14 mouse cellular contexts compared by ENCODE assay signal in the genomic region with DNA sequence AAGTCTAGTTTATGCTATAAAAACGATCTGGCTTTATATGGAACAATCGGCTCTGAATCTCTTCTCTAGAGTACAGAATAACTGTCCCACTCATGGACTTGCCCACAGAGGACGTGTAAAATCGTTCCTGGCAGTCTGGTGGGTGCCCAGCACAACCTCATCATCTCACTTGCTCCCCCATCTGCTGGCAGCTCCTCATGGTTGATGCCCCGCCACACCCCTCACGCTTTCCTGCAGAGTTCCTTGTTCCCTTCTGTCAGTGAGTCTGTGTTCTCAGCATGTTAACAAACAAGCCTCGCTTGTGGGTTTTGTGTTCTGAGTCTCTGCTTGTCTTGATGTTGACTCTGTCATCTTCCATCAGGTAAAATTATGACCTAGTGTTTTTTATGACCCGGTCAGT.
"Had no signal": no experiment of that assay in that cellular context is flagged by ENCODE, and none has a peak within 500 bp of the region (broad histone marks: within the 10 kb centered on the region; RNA-seq: fewer than 3 reads in every experiment).

No protein-coding gene starts in this region.

- H3K4me3 ChIP-seq: neural tube, embryonic 12.5 days; neural tube, embryonic 13.5 days; neural tube, embryonic 15.5 days; stomach, embryonic 15.5 days had no signal

- H3K27ac ChIP-seq: neural tube, embryonic 12.5 days; neural tube, embryonic 13.5 days; neural tube, embryonic 15.5 days; stomach, embryonic 15.5 days; stomach, postnatal 0 days had no signal

- DNase-seq: retina, postnatal 1 day; right cerebral cortex, postnatal 4 days; spleen, adult 18-20 months; thymus, adult 18-20 months; thymus, adult 2 months; thymus, postnatal 14 days; thymus, postnatal 25 days; thymus, postnatal 36 days; thymus, postnatal 4 days had no signal
